Mouse (Mus musculus) hindbrain, embryonic 10.5 days (tissue): ENCODE measurements around the gene Hmmr. TPM values are rescaled to one million over a fixed set of nuclear protein-coding genes. Genes with fewer than 3 reads are reported as not detected.
A peak's percentile ranks its signal among the peaks of the same experiment; 100 is the strongest.

Experiments used
- DNase-seq: peaks from one replicate; pipeline ENCODE4 v3.0.0-alpha.2; 2017; ENCODE audit warnings: low spot score
- H3K27ac ChIP-seq: fragments of 300-500 bp; sonication (generic); 2 replicates; pipeline ENCODE4 v1.5.1; 2016; ENCODE audit warnings: mild to moderate bottlenecking, moderate library complexity
- H3K27me3 ChIP-seq: fragments of 300-500 bp; sonication (generic); 2 replicates; pipeline ENCODE4 v1.6.1; 2016; ENCODE audit warnings: mild to moderate bottlenecking; ENCODE audit not compliant: poor library complexity, insufficient read depth, severe bottlenecking
- H3K36me3 ChIP-seq: fragments of 300-500 bp; sonication (generic); 2 replicates; pipeline ENCODE4 v1.6.1; 2016; ENCODE audit warnings: mild to moderate bottlenecking, moderate library complexity
- H3K4me1 ChIP-seq: fragments of 300-500 bp; sonication (generic); replicated peaks from 2 replicates; pipeline ENCODE4 v1.6.1; 2016; ENCODE audit warnings: mild to moderate bottlenecking
- H3K4me3 ChIP-seq: fragments of 300-500 bp; sonication (generic); 2 replicates; pipeline ENCODE4 v1.5.1; 2016; ENCODE audit warnings: mild to moderate bottlenecking, moderate library complexity
- H3K9me3 ChIP-seq: fragments of 300-500 bp; sonication (generic); 2 replicates; pipeline ENCODE4 v1.6.1; 2016; ENCODE audit warnings: mild to moderate bottlenecking, moderate library complexity
- WGBS: fragments of 180-500 bp; shearing (Covaris S2); methylation state at CpG from one replicate; pipeline ENCODE4 v1.1.7; 2016; 5-methylcytosine and 5-hydroxymethylcytosine counted together
- polyA plus RNA-seq: library from polyadenylated mRNA; unstranded; fragments of >200 nt; fragmentation: Nextera tagmentation; extraction: Ambion mirVana; gene quantifications from 2 replicates; pipeline ENCODE4 v1.2.1, GENCODE M21; 2016

Hmmr gene
- 40.5 and 53.6 TPM in 2 replicates for polyA plus RNA-seq

- DNase-seq = peak; percentile 95
- H3K4me3 ChIP-seq = peak within 1 kb of the TSS; percentile 94
- under 1% methylated on average over 52 of the region's 52 CpGs for WGBS
- H3K27me3 ChIP-seq = no peaks in the 10 kb centered on the region
- H3K27ac ChIP-seq = peak within 1 kb of the TSS; percentile 97
- peaks cover 48% of the 10 kb centered on the region for H3K36me3 ChIP-seq
- peaks cover 33% of the 10 kb centered on the region for H3K4me1 ChIP-seq
- no peaks in the 10 kb centered on the region for H3K9me3 ChIP-seq
Observed at GRCm38 (mm10) chr11:40733339-40734174, at the start of gene Hmmr, which contains the start of gene Nudcd2. Hmmr (minus strand) TSS chr11:40733422. Nudcd2 (plus strand) TSS chr11:40733667.

- 63% methylated on average over 2 of the region's 2 CpGs for WGBS
- H3K9me3 ChIP-seq = no peaks in the 10 kb centered on the region
- H3K4me1 ChIP-seq = no peaks in the 10 kb centered on the region
- no peaks in the 10 kb centered on the region for H3K36me3 ChIP-seq
- H3K27ac ChIP-seq = no peak overlapping the region
- no peak overlapping the region for H3K4me3 ChIP-seq
- no peaks in the 10 kb centered on the region for H3K27me3 ChIP-seq
- DNase-seq = no peak
Observed at GRCm38 (mm10) chr11:40781857-40782256, 48.6 kb upstream of the Hmmr start.

- Histone ChIP-seq H3K27me3 (no peaks in the 10 kb centered on the region), H3K27ac (no peak overlapping the region), H3K9me3 (no peaks in the 10 kb centered on the region), H3K36me3 (no peaks in the 10 kb centered on the region), H3K4me1 (no peaks in the 10 kb centered on the region), H3K4me3 (no peak overlapping the region)
- no peak for DNase-seq
- WGBS = 57% methylated on average over 12 of the region's 12 CpGs
Observed at GRCm38 (mm10) chr11:40775315-40776269, 42.4 kb upstream of the Hmmr start.

GRCm38 (mm10) chr11:40764690-40765089 is 31.5 kb upstream of the Hmmr start:
- H3K9me3 ChIP-seq = no peaks in the 10 kb centered on the region
- H3K27me3 ChIP-seq = no peaks in the 10 kb centered on the region
- DNase-seq = no peak
- no peaks in the 10 kb centered on the region for H3K36me3 ChIP-seq
- H3K4me1 ChIP-seq = no peaks in the 10 kb centered on the region
- H3K4me3 ChIP-seq = no peak overlapping the region
- no peak overlapping the region for H3K27ac ChIP-seq
- 81% methylated on average over 4 of the region's 4 CpGs for WGBS

- no peaks in the 10 kb centered on the region for H3K36me3 ChIP-seq
- WGBS = 38% methylated on average over 2 of the region's 2 CpGs
- DNase-seq = no peak
- H3K27me3 ChIP-seq = no peaks in the 10 kb centered on the region
- no peak overlapping the region for H3K4me3 ChIP-seq
- no peak overlapping the region for H3K27ac ChIP-seq
- no peaks in the 10 kb centered on the region for H3K4me1 ChIP-seq
- H3K9me3 ChIP-seq = no peaks in the 10 kb centered on the region
Observed at GRCm38 (mm10) chr11:40763395-40763794, 30.2 kb upstream of the Hmmr start.

GRCm38 (mm10) chr11:40759896-40760295 is 26.7 kb upstream of the Hmmr start:
- H3K4me1 ChIP-seq = 0 out of 2 replicates have a peak, but pooled peaks cover 8% of the 10 kb centered on the region
- H3K36me3 ChIP-seq = no peaks in the 10 kb centered on the region
- 90% methylated on average over 8 of the region's 8 CpGs for WGBS
- H3K27me3 ChIP-seq = no peaks in the 10 kb centered on the region
- DNase-seq = no peak
- no peaks in the 10 kb centered on the region for H3K9me3 ChIP-seq
- no peak overlapping the region for H3K27ac ChIP-seq
- H3K4me3 ChIP-seq = no peak overlapping the region

- no peaks in the 10 kb centered on the region for H3K9me3 ChIP-seq
- no peak for DNase-seq
- H3K27me3 ChIP-seq = no peaks in the 10 kb centered on the region
- peak overlapping the region; percentile 91 for H3K27ac ChIP-seq
- WGBS = 90% methylated on average over 8 of the region's 8 CpGs
- H3K4me3 ChIP-seq = peak overlapping the region; percentile 83; the same call in 1 of the 2 replicates
- peaks cover 18% of the 10 kb centered on the region for H3K4me1 ChIP-seq
- 0 out of 2 replicates have a peak, but pooled peaks cover 2% of the 10 kb centered on the region for H3K36me3 ChIP-seq
Observed at GRCm38 (mm10) chr11:40755968-40756367, 22.7 kb upstream of the Hmmr start.

- DNase-seq = peak; percentile 91
- H3K27ac ChIP-seq = peak within 1 kb of the TSS; percentile 91
- peaks cover 18% of the 10 kb centered on the region for H3K4me1 ChIP-seq
- H3K36me3 ChIP-seq = 0 out of 2 replicates have a peak, but pooled peaks cover 5% of the 10 kb centered on the region
- WGBS = under 1% methylated on average over 25 of the region's 25 CpGs
- no peaks in the 10 kb centered on the region for H3K27me3 ChIP-seq
- peak within 1 kb of the TSS; percentile 83 for H3K4me3 ChIP-seq
- no peaks in the 10 kb centered on the region for H3K9me3 ChIP-seq
Observed at GRCm38 (mm10) chr11:40755109-40755627, 21.9 kb upstream of the Hmmr start, which contains the start of gene Ccng1. Ccng1 (minus strand) TSS chr11:40755311.

- no peaks in the 10 kb centered on the region for H3K9me3 ChIP-seq
- DNase-seq = no peak
- peaks cover 18% of the 10 kb centered on the region for H3K4me1 ChIP-seq
- 4% methylated on average over 19 of the region's 19 CpGs for WGBS
- H3K27me3 ChIP-seq = no peaks in the 10 kb centered on the region
- peaks cover 9% of the 10 kb centered on the region; the same call in 1 of the 2 replicates for H3K36me3 ChIP-seq
- H3K27ac ChIP-seq = peak overlapping the region; percentile 91
- H3K4me3 ChIP-seq = peak overlapping the region; percentile 83
Observed at GRCm38 (mm10) chr11:40754664-40755107, 21.5 kb upstream of the Hmmr start.

GRCm38 (mm10) chr11:40753836-40754235 is 20.6 kb upstream of the Hmmr start:
- peak overlapping the region; percentile 83; the same call in 1 of the 2 replicates for H3K4me3 ChIP-seq

GRCm38 (mm10) chr11:40747716-40748115 is 14.5 kb upstream of the Hmmr start:
- Histone ChIP-seq H3K4me3 (no peak overlapping the region), H3K9me3 (no peaks in the 10 kb centered on the region), H3K4me1 (no peaks in the 10 kb centered on the region), H3K27me3 (no peaks in the 10 kb centered on the region), H3K36me3 (peaks cover 16% of the 10 kb centered on the region), H3K27ac (no peak overlapping the region)
- WGBS = 76% methylated on average over 2 of the region's 2 CpGs
- no peak for DNase-seq

More at GRCm38 (mm10) chr11:40753836-40754235, 20.6 kb upstream of the Hmmr start:
- Histone ChIP-seq H3K27me3 (no peaks in the 10 kb centered on the region), H3K9me3 (no peaks in the 10 kb centered on the region), H3K4me1 (peaks cover 18% of the 10 kb centered on the region), H3K27ac (no peak overlapping the region), H3K36me3 (peaks cover 12% of the 10 kb centered on the region; the same call in 1 of the 2 replicates)
- DNase-seq = no peak
- WGBS = 91% methylated on average over 6 of the region's 6 CpGs

GRCm38 (mm10) chr11:40746361-40746760 is 13.1 kb upstream of the Hmmr start:
- H3K4me3 ChIP-seq = no peak overlapping the region
- no peak for DNase-seq
- H3K36me3 ChIP-seq = peaks cover 22% of the 10 kb centered on the region
- H3K27ac ChIP-seq = no peak overlapping the region
- no peaks in the 10 kb centered on the region for H3K4me1 ChIP-seq
- H3K9me3 ChIP-seq = no peaks in the 10 kb centered on the region
- H3K27me3 ChIP-seq = no peaks in the 10 kb centered on the region
- WGBS = 93% methylated on average over 12 of the region's 12 CpGs
